Comparison of ENCODE assay signal across 10 mouse cellular contexts in genomic region chr17:46975183-46975582, GRCm38 (mm10). TPM values are rescaled to one million over a fixed set of nuclear protein-coding genes. Genes with fewer than 3 reads are reported as not detected.
DNase-seq lines count a peak whose midpoint lies in the region; ATAC-seq and TF ChIP-seq lines count a peak whose summit lies in the region.
"Had no signal": no experiment of that assay in that cellular context is flagged by ENCODE, and none has a peak within 500 bp of the region (broad histone marks: within the 10 kb centered on the region; RNA-seq: fewer than 3 reads in every experiment).

No protein-coding gene starts in this region.

- TF ChIP-seq POLR2A in heart, adult 2 months (IDR thresholded peaks at IDR 0.05; ENCODE audit: insufficient read depth, low read depth, low read length): no peak
- TF ChIP-seq POLR2A in embryonic fibroblast, embryonic 13.5 days (IDR thresholded peaks at IDR 0.05; ENCODE audit: low read depth, low read length): no peak

- H3K9me3 ChIP-seq in heart, embryonic 12.5 days (replicated peaks): 0 out of 2 replicates have a peak, but pooled peaks cover 4% of the 10 kb centered on the region
- no peaks in the 10 kb centered on the region for H3K9me3 ChIP-seq in midbrain, postnatal 0 days (ENCODE audit: low read length)
- H3K9me3 ChIP-seq: embryonic facial prominence, embryonic 12.5 days had no signal

- H3K4me1 ChIP-seq in heart, adult 2 months (ENCODE audit: control insufficient read depth, insufficient read depth, low read length): no peaks in the 10 kb centered on the region
- H3K4me1 ChIP-seq in heart, embryonic 12.5 days (replicated peaks): no peaks in the 10 kb centered on the region
- H3K4me1 ChIP-seq in embryonic fibroblast, embryonic 13.5 days (ENCODE audit: control insufficient read depth, insufficient read depth, low read length): no peaks in the 10 kb centered on the region
- H3K4me1 ChIP-seq in midbrain, postnatal 0 days (ENCODE audit: insufficient read depth, low read length): no peaks in the 10 kb centered on the region
- H3K4me1 ChIP-seq: embryonic facial prominence, embryonic 12.5 days; limb, embryonic 12.5 days had no signal

- H3K79me2 ChIP-seq in heart, adult 2 months (replicated peaks; ENCODE audit: control insufficient read depth, insufficient read depth, low read length): no peaks in the 10 kb centered on the region

- 78% methylated on average over 3 of the region's 3 CpGs for WGBS in heart, adult 2 months
- 74% methylated on average over 3 of the region's 3 CpGs for WGBS in heart, embryonic 12.5 days
- 64% methylated on average over 3 of the region's 3 CpGs for WGBS in midbrain, postnatal 0 days

- no peak overlapping the region for H3K4me2 ChIP-seq in heart, embryonic 12.5 days
- H3K4me2 ChIP-seq in midbrain, postnatal 0 days (ENCODE audit: low read depth, low read length, poor library complexity, severe bottlenecking): no peak overlapping the region
- H3K4me2 ChIP-seq: embryonic facial prominence, embryonic 12.5 days; limb, embryonic 12.5 days had no signal

- TF ChIP-seq EP300 in heart, adult 2 months (IDR thresholded peaks at IDR 0.05; ENCODE audit: insufficient read depth, low read depth, low read length): no peak

- no peak overlapping the region for H3K4me3 ChIP-seq in heart, adult 2 months
- H3K4me3 ChIP-seq in heart, embryonic 12.5 days: no peak overlapping the region
- H3K4me3 ChIP-seq in embryonic fibroblast, embryonic 13.5 days (ENCODE audit: insufficient read depth, low read length): no peak overlapping the region
- H3K4me3 ChIP-seq in layer of hippocampus, adult 2 months: no peak overlapping the region
- H3K4me3 ChIP-seq in midbrain, postnatal 0 days (ENCODE audit: low read depth, low read length): no peak overlapping the region
- H3K4me3 ChIP-seq: embryonic facial prominence, embryonic 12.5 days; limb, embryonic 12.5 days had no signal

- peak; percentile 26 to 73 for DNase-seq in heart, adult 2 months
- peak; percentile 60 to 76 for DNase-seq in CD8-positive naive resting alpha-beta T cell, adult 2 months (ENCODE audit: low read depth in 2 of 2, low spot score in 2 of 2)
- peak; percentile 64 for DNase-seq in adrenal gland, postnatal 25 days
- DNase-seq in layer of hippocampus, adult 2 months (ENCODE audit: low spot score in 2 of 2): peak in 1 of 2 experiments; percentile 56
- peak; percentile 23 for DNase-seq in midbrain, postnatal 0 days (ENCODE audit: low spot score)
- peak; percentile 81 for DNase-seq in testis, postnatal 10 days (ENCODE audit: low spot score)

- H3K27me3 ChIP-seq in heart, adult 2 months (ENCODE audit: control insufficient read depth, insufficient read depth, low read length): no peaks in the 10 kb centered on the region
- H3K27me3 ChIP-seq in heart, embryonic 12.5 days (replicated peaks): no peaks in the 10 kb centered on the region
- no peaks in the 10 kb centered on the region for H3K27me3 ChIP-seq in midbrain, postnatal 0 days (ENCODE audit: insufficient read depth, low read length)
- H3K27me3 ChIP-seq: embryonic facial prominence, embryonic 12.5 days; limb, embryonic 12.5 days had no signal

- no peak overlapping the region for H3K9ac ChIP-seq in heart, adult 2 months (ENCODE audit: low read depth, low read length)
- no peak overlapping the region for H3K9ac ChIP-seq in heart, embryonic 12.5 days
- H3K9ac ChIP-seq in midbrain, postnatal 0 days (replicated peaks; ENCODE audit: low read length, poor library complexity, severe bottlenecking): no peak overlapping the region
- H3K9ac ChIP-seq: embryonic facial prominence, embryonic 12.5 days; limb, embryonic 12.5 days had no signal

- H3K27ac ChIP-seq in heart, adult 2 months: no peak overlapping the region
- no peak overlapping the region for H3K27ac ChIP-seq in heart, embryonic 12.5 days (ENCODE audit: poor library complexity, severe bottlenecking)
- no peak overlapping the region for H3K27ac ChIP-seq in embryonic fibroblast, embryonic 13.5 days (ENCODE audit: insufficient read depth, low read length)
- no peak overlapping the region for H3K27ac ChIP-seq in layer of hippocampus, adult 2 months
- H3K27ac ChIP-seq in midbrain, postnatal 0 days (ENCODE audit: low read depth, low read length): no peak overlapping the region
- H3K27ac ChIP-seq: embryonic facial prominence, embryonic 12.5 days; limb, embryonic 12.5 days had no signal

- ATAC-seq in heart, embryonic 12.5 days (ENCODE audit: insufficient number of reproducible peaks, low FRiP score): no peak
- no peak for ATAC-seq in midbrain, postnatal 0 days (ENCODE audit: low FRiP score)

- TF ChIP-seq CTCF in heart, adult 2 months (IDR thresholded peaks at IDR 0.05): peak; percentile 92; the same call in 1 of the 2 replicates
- TF ChIP-seq CTCF in embryonic fibroblast, embryonic 13.5 days (IDR thresholded peaks at IDR 0.05; ENCODE audit: borderline replicate concordance, insufficient read depth, low read length): peak; percentile 67; the same call in 1 of the 2 replicates
- TF ChIP-seq CTCF in layer of hippocampus, adult 2 months (conservative IDR thresholded peaks at IDR 0.05): peak; percentile 84
- TF ChIP-seq CTCF in midbrain, postnatal 0 days (IDR thresholded peaks at IDR 0.05): peak; percentile 81

- H3K36me3 ChIP-seq in heart, adult 2 months (ENCODE audit: control insufficient read depth, insufficient read depth, low read length): no peaks in the 10 kb centered on the region; the same call in 1 of the 2 replicates
- peaks cover 97% of the 10 kb centered on the region for H3K36me3 ChIP-seq in heart, embryonic 12.5 days
- H3K36me3 ChIP-seq in midbrain, postnatal 0 days (ENCODE audit: insufficient read depth, low read length): peaks cover 80% of the 10 kb centered on the region

- intact Hi-C loops in heart, adult 2 months (cut with DNase I): loop anchor here (1.0 kb wide), 1 partner anchor 58 kb away; no protein-coding TSS in a partner anchor

RNA-seq across cellular contexts. Expression of gene Ubr2, which starts 35.2 kb away (rescaled TPM):
- total RNA-seq in heart, adult 2 months (2021): 10 to 100 TPM; 63.9 to 86.1 TPM
- polyA plus RNA-seq in heart, adult 2 months (2012; rRNA removed): 29.8 and 46.1 TPM in 2 replicates
- 20.2 and 20.7 TPM in 2 replicates for polyA plus RNA-seq in heart, embryonic 12.5 days (2016; fragmentation: Nextera tagmentation; extraction: Ambion mirVana)
- 92.6 and 99.3 TPM in 2 replicates for total RNA-seq in adrenal gland, postnatal 25 days (2021)
- 69.1 and 71.8 TPM in 2 replicates for polyA plus RNA-seq in embryonic fibroblast, embryonic 13.5 days (2011; ENCODE audit: insufficient read length, low read depth, missing spikeins)
- total RNA-seq in layer of hippocampus, adult 2 months (2021): 10 to 100 TPM; 61.0 to 63.7 TPM
- total RNA-seq in midbrain, postnatal 0 days (2014; rRNA removed): 26.0 and 33.2 TPM in 2 replicates
- polyA plus RNA-seq in midbrain, postnatal 0 days (2015; fragmentation: Nextera tagmentation; extraction: Ambion mirVana): 8.3 and 9.8 TPM in 2 replicates
